Mouse (Mus musculus) intestine, postnatal 0 days (tissue): ENCODE measurements around the gene Cbwd1. TPM values are rescaled to one million over a fixed set of nuclear protein-coding genes. Genes with fewer than 3 reads are reported as not detected.

Experiments used
- ATAC-seq: fragments of 200-750 bp; cut with Nextera tagmentation; 2 replicates; pipeline ENCODE4 v1.8.0; 2017; ENCODE audit warnings: mild to moderate bottlenecking, moderate TSS enrichment, moderate library complexity
- H3K27ac ChIP-seq: fragments of 300-500 bp; sonication (generic); 2 replicates; pipeline ENCODE4 v1.5.1; 2014; ENCODE audit warnings: mild to moderate bottlenecking, low read depth, low read length, moderate library complexity
- H3K27me3 ChIP-seq: fragments of 300-500 bp; sonication (generic); replicated peaks from 2 replicates; pipeline ENCODE4 v1.6.1; 2014; ENCODE audit warnings: low read length, mixed read lengths; ENCODE audit not compliant: control insufficient read depth, insufficient read depth
- H3K36me3 ChIP-seq: fragments of 300-500 bp; sonication (generic); 2 replicates; pipeline ENCODE4 v1.6.1; 2014; ENCODE audit warnings: mild to moderate bottlenecking, moderate library complexity; ENCODE audit not compliant: control insufficient read depth, insufficient read depth
- H3K4me1 ChIP-seq: fragments of 300-500 bp; sonication (generic); replicated peaks from 2 replicates; pipeline ENCODE4 v1.6.1; 2014; ENCODE audit warnings: antibody characterized with exemption, low read length, mixed read lengths; ENCODE audit not compliant: control insufficient read depth, insufficient read depth
- H3K4me2 ChIP-seq: fragments of 300-500 bp; sonication (generic); replicated peaks from 2 replicates; pipeline ENCODE4 v1.6.1; 2014; ENCODE audit warnings: low read depth, mild to moderate bottlenecking, moderate library complexity
- H3K4me3 ChIP-seq: fragments of 300-500 bp; sonication (generic); 2 replicates; pipeline ENCODE4 v1.5.1; 2014; ENCODE audit warnings: low read depth, low read length
- H3K9ac ChIP-seq: fragments of 300-500 bp; sonication (generic); 2 replicates; pipeline ENCODE4 v1.6.1; 2014; ENCODE audit warnings: mild to moderate bottlenecking, low read depth, low read length
- H3K9me3 ChIP-seq: fragments of 300-500 bp; sonication (generic); 2 replicates; pipeline ENCODE4 v1.6.1; 2016; ENCODE audit warnings: mixed run types; ENCODE audit not compliant: control insufficient read depth
- CTCF ChIP-seq: sonication (generic); IDR thresholded peaks from 2 replicates; pipeline ENCODE4 v1.5.1; 2016; ENCODE audit warnings: low read depth, mild to moderate bottlenecking, control low read depth, antibody characterized with exemption, moderate library complexity
- WGBS: fragments of 180-500 bp; shearing (Covaris S2); extraction: QIAGEN DNeasy Blood & Tissue Kit; methylation state at CpG from one replicate; pipeline ENCODE4 v1.1.7; 2014; 5-methylcytosine and 5-hydroxymethylcytosine counted together
- polyA plus RNA-seq: library from polyadenylated mRNA; unstranded; fragments of >200 nt; fragmentation: Nextera tagmentation; extraction: Ambion mirVana; gene quantifications from 2 replicates; pipeline ENCODE4 v1.2.1, GENCODE M21; 2015

Gene Cbwd1
- polyA plus RNA-seq, 1 experiment from 2014 or later = 10.4 TPM

- WGBS = 43% methylated on average over 8 of the region's 8 CpGs
- no peak overlapping the region for H3K9ac ChIP-seq
- H3K4me1 ChIP-seq = no peaks in the 10 kb centered on the region
- no peak overlapping the region for H3K4me3 ChIP-seq
- H3K4me2 ChIP-seq = no peak overlapping the region
- peak; percentile 41; the same call in 1 of the 2 replicates for ATAC-seq
- no peak for TF ChIP-seq CTCF
- H3K36me3 ChIP-seq = no peaks in the 10 kb centered on the region
- H3K27me3 ChIP-seq = no peaks in the 10 kb centered on the region
- no peak overlapping the region for H3K27ac ChIP-seq
- H3K9me3 ChIP-seq = no peaks in the 10 kb centered on the region
Observed at GRCm38 (mm10) chr19:24981294-24981693, 19.9 kb upstream of the Cbwd1 start.

GRCm38 (mm10) chr19:24978852-24979842, 17.7 kb upstream of the Cbwd1 start:
- 39% methylated on average over 10 of the region's 10 CpGs for WGBS
- TF ChIP-seq CTCF = no peak
- H3K9me3 ChIP-seq = no peaks in the 10 kb centered on the region
- no peaks in the 10 kb centered on the region for H3K36me3 ChIP-seq
- no peak overlapping the region for H3K9ac ChIP-seq
- no peak overlapping the region for H3K4me3 ChIP-seq
- H3K4me1 ChIP-seq = no peaks in the 10 kb centered on the region
- peak overlapping the region; percentile 37; the same call in 1 of the 2 replicates for H3K27ac ChIP-seq
- H3K27me3 ChIP-seq = no peaks in the 10 kb centered on the region
- no peak overlapping the region for H3K4me2 ChIP-seq
- peak; percentile 80 for ATAC-seq

GRCm38 (mm10) chr19:24977991-24978390, 16.6 kb upstream of the Cbwd1 start:
- no peaks in the 10 kb centered on the region for H3K27me3 ChIP-seq
- no peak for ATAC-seq
- H3K9me3 ChIP-seq = no peaks in the 10 kb centered on the region
- no peaks in the 10 kb centered on the region for H3K36me3 ChIP-seq
- no peak overlapping the region for H3K4me3 ChIP-seq
- no peak overlapping the region for H3K9ac ChIP-seq
- TF ChIP-seq CTCF = 0 out of 2 replicates have a peak, but pooled peaks have one; percentile 3
- 0 out of 2 replicates have a peak, but pooled peaks cover 3% of the 10 kb centered on the region for H3K4me1 ChIP-seq
- 35% methylated on average over 11 of the region's 11 CpGs for WGBS
- H3K27ac ChIP-seq = peak overlapping the region; percentile 37; the same call in 1 of the 2 replicates
- no peak overlapping the region for H3K4me2 ChIP-seq

GRCm38 (mm10) chr19:24972701-24973390, 11.4 kb upstream of the Cbwd1 start:
- Histone ChIP-seq H3K9ac (no peak overlapping the region), H3K4me2 (0 out of 2 replicates have a peak overlapping the region, but pooled peaks have one; percentile 21), H3K4me3 (no peak overlapping the region), H3K36me3 (no peaks in the 10 kb centered on the region), H3K9me3 (no peaks in the 10 kb centered on the region), H3K27me3 (no peaks in the 10 kb centered on the region), H3K27ac (peak overlapping the region; percentile 78; the same call in 1 of the 2 replicates), H3K4me1 (0 out of 2 replicates have a peak, but pooled peaks cover 3% of the 10 kb centered on the region)
- ATAC-seq = peak; percentile 92
- WGBS = 41% methylated on average over 3 of the region's 3 CpGs
- no peak for TF ChIP-seq CTCF

GRCm38 (mm10) chr19:24971307-24971706, 9.9 kb upstream of the Cbwd1 start:
- Histone ChIP-seq H3K4me1 (0 out of 2 replicates have a peak, but pooled peaks cover 3% of the 10 kb centered on the region), H3K27ac (no peak overlapping the region), H3K4me2 (no peak overlapping the region), H3K9ac (no peak overlapping the region), H3K27me3 (no peaks in the 10 kb centered on the region), H3K4me3 (no peak overlapping the region), H3K36me3 (no peaks in the 10 kb centered on the region), H3K9me3 (no peaks in the 10 kb centered on the region)
- no peak for ATAC-seq
- 85% methylated on average over 7 of the region's 7 CpGs for WGBS
- TF ChIP-seq CTCF = no peak

DNA sequence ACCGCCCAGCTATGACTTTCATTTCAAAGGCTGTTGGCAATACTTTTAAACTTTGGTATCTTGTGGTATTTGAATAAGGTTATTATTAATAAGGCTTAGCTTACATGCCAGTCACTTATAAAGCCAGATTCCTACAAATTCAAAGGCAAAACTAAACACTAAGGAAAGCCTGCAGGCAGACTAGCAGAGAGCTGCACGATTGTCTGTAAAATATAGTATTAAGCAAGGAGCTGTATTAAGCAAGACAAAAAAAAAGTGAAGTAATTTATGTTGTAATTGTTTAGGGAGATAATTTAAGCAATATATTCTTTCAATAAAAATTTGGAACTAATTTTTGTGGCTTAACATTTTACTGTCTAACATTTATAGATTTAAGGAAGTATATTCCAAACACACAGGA, 5.5 kb upstream of the Cbwd1 start:
- H3K4me1 ChIP-seq = no peaks in the 10 kb centered on the region
- no peak for ATAC-seq
- no peak overlapping the region for H3K27ac ChIP-seq
- no peak overlapping the region for H3K4me3 ChIP-seq
- no peak overlapping the region for H3K9ac ChIP-seq
- H3K36me3 ChIP-seq = no peaks in the 10 kb centered on the region
- H3K27me3 ChIP-seq = no peaks in the 10 kb centered on the region
- 69% methylated on average over 2 of the region's 2 CpGs for WGBS
- H3K9me3 ChIP-seq = no peaks in the 10 kb centered on the region
- no peak overlapping the region for H3K4me2 ChIP-seq
- TF ChIP-seq CTCF = no peak
